9 mouse cellular contexts compared by ENCODE assay signal in genomic region chr5:45494093-45494755, GRCm38 (mm10). TPM values are rescaled to one million over a fixed set of nuclear protein-coding genes. Genes with fewer than 3 reads are reported as not detected.
A peak's percentile ranks its signal among the peaks of the same experiment; 100 is the strongest.
DNase-seq lines count a peak whose midpoint lies in the region; ATAC-seq lines count a peak whose summit lies in the region.
"Had no signal": no experiment of that assay in that cellular context is flagged by ENCODE, and none has a peak within 500 bp of the region (broad histone marks: within the 10 kb centered on the region; RNA-seq: fewer than 3 reads in every experiment).

No protein-coding gene starts in this region.

- H3K27me3 ChIP-seq in embryonic facial prominence, embryonic 12.5 days = no peaks in the 10 kb centered on the region
- H3K27me3 ChIP-seq in intestine, embryonic 15.5 days (replicated peaks) = no peaks in the 10 kb centered on the region
- H3K27me3 ChIP-seq in midbrain, embryonic 13.5 days = no peaks in the 10 kb centered on the region; the same call in 1 of the 2 replicates

- ATAC-seq in embryonic facial prominence, embryonic 12.5 days (ENCODE audit: insufficient number of reproducible peaks, insufficient read depth, low FRiP score, low TSS enrichment) = no peak
- ATAC-seq in intestine, embryonic 15.5 days = no peak
- ATAC-seq in midbrain, embryonic 13.5 days = no peak

- peaks cover 10% of the 10 kb centered on the region for H3K4me1 ChIP-seq in embryonic facial prominence, embryonic 12.5 days
- peaks cover 7% of the 10 kb centered on the region; the same call in 1 of the 2 replicates for H3K4me1 ChIP-seq in intestine, embryonic 15.5 days (replicated peaks)
- H3K4me1 ChIP-seq in midbrain, embryonic 13.5 days (replicated peaks) = peaks cover 23% of the 10 kb centered on the region

- peaks cover 30% of the 10 kb centered on the region for H3K36me3 ChIP-seq in embryonic facial prominence, embryonic 12.5 days
- H3K36me3 ChIP-seq in intestine, embryonic 15.5 days = peaks cover 6% of the 10 kb centered on the region; the same call in 1 of the 2 replicates
- peaks cover 26% of the 10 kb centered on the region for H3K36me3 ChIP-seq in midbrain, embryonic 13.5 days

- 62% methylated on average over 9 of the region's 9 CpGs for WGBS in embryonic facial prominence, embryonic 12.5 days
- 43% methylated on average over 9 of the region's 9 CpGs for WGBS in intestine, embryonic 15.5 days
- WGBS in midbrain, embryonic 13.5 days = 70% methylated on average over 9 of the region's 9 CpGs

- no peaks in the 10 kb centered on the region for H3K9me3 ChIP-seq in embryonic facial prominence, embryonic 12.5 days
- no peaks in the 10 kb centered on the region for H3K9me3 ChIP-seq in intestine, embryonic 15.5 days
- H3K9me3 ChIP-seq in midbrain, embryonic 13.5 days = no peaks in the 10 kb centered on the region

- no peak overlapping the region for H3K27ac ChIP-seq in embryonic facial prominence, embryonic 12.5 days
- peak overlapping the region; percentile 70; the same call in 1 of the 2 replicates for H3K27ac ChIP-seq in intestine, embryonic 15.5 days
- H3K27ac ChIP-seq in midbrain, embryonic 13.5 days = no peak overlapping the region

- peak overlapping the region; percentile 67 for H3K4me2 ChIP-seq in embryonic facial prominence, embryonic 12.5 days (replicated peaks)
- peak overlapping the region; percentile 74 for H3K4me2 ChIP-seq in intestine, embryonic 15.5 days (replicated peaks)
- peak overlapping the region; percentile 79 for H3K4me2 ChIP-seq in midbrain, embryonic 13.5 days (replicated peaks)

- DNase-seq in heart, adult 18-20 months = peak; percentile 29
- no peak for DNase-seq in heart, postnatal 36 days
- DNase-seq in ovary, postnatal 10 days (ENCODE audit: low spot score) = no peak
- no peak for DNase-seq in frontal cortex, adult 2 months (ENCODE audit: extremely low spot score in 1 of 2, low spot score in 1 of 2)
- no peak for DNase-seq in thymus, adult 18-20 months

- intact Hi-C loops in heart, postnatal 36 days (cut with DNase I) = loop anchor here (2.0 to 10.0 kb wide), 2 partner anchors 27 to 361 kb away; partner anchors contain the start of genes Lcorl and Med28

- H3K9ac ChIP-seq in embryonic facial prominence, embryonic 12.5 days = peak overlapping the region; percentile 76
- H3K9ac ChIP-seq in intestine, embryonic 15.5 days = peak overlapping the region; percentile 83
- H3K9ac ChIP-seq in midbrain, embryonic 13.5 days (replicated peaks) = peak overlapping the region; percentile 73; the same call in 1 of the 2 replicates

- H3K4me3 ChIP-seq in embryonic facial prominence, embryonic 12.5 days = peak overlapping the region; percentile 82
- peak overlapping the region; percentile 69 for H3K4me3 ChIP-seq in intestine, embryonic 15.5 days (replicated peaks)
- H3K4me3 ChIP-seq in midbrain, embryonic 13.5 days (replicated peaks) = peak overlapping the region; percentile 67

RNA-seq across cellular contexts. Expression of gene Lap3, which starts 1.1 kb away (rescaled TPM):
- total RNA-seq in heart, adult 18-20 months (2021) = 100 to 1,000 TPM; 115 to 134 TPM
- 100 to 1,000 TPM in 1 of 2 experiments, 10 to 100 TPM in 1; 95.5 to 116 TPM for total RNA-seq in heart, postnatal 36 days (2021)
- polyA plus RNA-seq in embryonic facial prominence, embryonic 12.5 days (2016; fragmentation: Nextera tagmentation; extraction: Ambion mirVana) = 80.4 and 82.0 TPM in 2 replicates
- 118 and 119 TPM in 2 replicates for polyA plus RNA-seq in intestine, embryonic 15.5 days (2015; fragmentation: Nextera tagmentation; extraction: Ambion mirVana)
- polyA plus RNA-seq in midbrain, embryonic 13.5 days (2015; fragmentation: Nextera tagmentation; extraction: Ambion mirVana) = 36.7 and 40.0 TPM in 2 replicates
- polyA plus RNA-seq in frontal cortex, adult 2 months (2012; rRNA removed) = 48.4 and 58.8 TPM in 2 replicates

RNA-seq across cellular contexts. Expression of gene Med28, which starts 25.8 kb away (rescaled TPM):
- 10 to 100 TPM; 56.7 to 61.3 TPM for total RNA-seq in heart, adult 18-20 months (2021)
- total RNA-seq in heart, postnatal 36 days (2021) = 10 to 100 TPM; 55.0 TPM
- polyA plus RNA-seq in embryonic facial prominence, embryonic 12.5 days (2016; fragmentation: Nextera tagmentation; extraction: Ambion mirVana) = 261 and 279 TPM in 2 replicates
- polyA plus RNA-seq in intestine, embryonic 15.5 days (2015; fragmentation: Nextera tagmentation; extraction: Ambion mirVana) = 228 and 249 TPM in 2 replicates
- 293 and 294 TPM in 2 replicates for polyA plus RNA-seq in midbrain, embryonic 13.5 days (2015; fragmentation: Nextera tagmentation; extraction: Ambion mirVana)
- 121 and 124 TPM in 2 replicates for polyA plus RNA-seq in frontal cortex, adult 2 months (2012; rRNA removed)

RNA-seq across cellular contexts. Expression of gene Clrn2, which starts 40.7 kb away (rescaled TPM):
- not detected for total RNA-seq in heart, adult 18-20 months (2021)
- total RNA-seq in heart, postnatal 36 days (2021) = not detected
- polyA plus RNA-seq in embryonic facial prominence, embryonic 12.5 days (2016; fragmentation: Nextera tagmentation; extraction: Ambion mirVana) = not detected in 2 replicates
- polyA plus RNA-seq in intestine, embryonic 15.5 days (2015; fragmentation: Nextera tagmentation; extraction: Ambion mirVana) = not detected in 2 replicates
- 0.64 TPM in 1 of 2 replicates, not detected in the other for polyA plus RNA-seq in midbrain, embryonic 13.5 days (2015; fragmentation: Nextera tagmentation; extraction: Ambion mirVana)
- 0.34 and 0.48 TPM in 2 replicates for polyA plus RNA-seq in frontal cortex, adult 2 months (2012; rRNA removed)
- total RNA-seq: hematopoietic stem cell, adult 5-6 weeks had no signal

RNA-seq across cellular contexts. Expression of gene Qdpr, which starts 44.2 kb away (rescaled TPM):
- 10 to 100 TPM; 90.5 to 92.1 TPM for total RNA-seq in heart, adult 18-20 months (2021)
- 10 to 100 TPM; 80.7 to 82.9 TPM for total RNA-seq in heart, postnatal 36 days (2021)
- 132 and 136 TPM in 2 replicates for polyA plus RNA-seq in embryonic facial prominence, embryonic 12.5 days (2016; fragmentation: Nextera tagmentation; extraction: Ambion mirVana)
- polyA plus RNA-seq in intestine, embryonic 15.5 days (2015; fragmentation: Nextera tagmentation; extraction: Ambion mirVana) = 259 and 272 TPM in 2 replicates
- polyA plus RNA-seq in midbrain, embryonic 13.5 days (2015; fragmentation: Nextera tagmentation; extraction: Ambion mirVana) = 116 and 119 TPM in 2 replicates
- polyA plus RNA-seq in frontal cortex, adult 2 months (2012; rRNA removed) = 208 TPM in 2 replicates

Comparison
In these comparisons a context has a peak if more than half of its experiments do, and no peak if none do; other contexts are left out.
1. DNase-seq: peak in heart, adult 18-20 months (2 of 2); none in heart, postnatal 36 days (0 of 2), ovary, postnatal 10 days (single experiment), frontal cortex, adult 2 months (0 of 2) and thymus, adult 18-20 months (0 of 2).
2. Peak in every context shown above with its lines, with median percentiles within 50 percentile points of each other: H3K4me2 ChIP-seq, H3K4me3 ChIP-seq and H3K9ac ChIP-seq.